14 mouse cellular contexts compared by ENCODE assay signal in the genomic region with DNA sequence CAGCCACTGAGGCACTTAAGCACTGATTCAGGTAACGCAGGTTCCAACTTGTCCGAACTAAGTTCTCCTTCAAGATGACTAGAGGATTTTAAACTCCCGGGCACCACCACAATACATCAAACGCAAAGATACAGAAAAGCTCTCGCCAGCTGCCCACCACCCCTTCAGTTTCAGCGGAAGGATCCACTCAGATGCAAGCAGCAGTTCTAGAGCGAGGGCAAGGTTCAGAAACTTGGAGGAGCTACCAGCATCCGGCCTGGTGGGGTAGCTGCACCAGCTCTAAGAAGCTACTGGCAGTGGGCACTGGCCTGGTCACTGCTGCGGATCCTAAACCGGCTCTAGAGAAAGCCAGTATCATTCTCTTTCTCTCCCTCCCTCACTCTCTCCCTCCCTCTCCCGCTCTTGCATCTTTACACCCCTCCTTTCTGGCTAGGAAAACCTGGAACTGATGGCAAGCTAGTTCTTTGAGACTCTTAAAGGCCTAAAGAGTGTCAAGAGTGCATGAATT. TPM values are rescaled to one million over a fixed set of nuclear protein-coding genes. Genes with fewer than 3 reads are reported as not detected.
A peak's percentile ranks its signal among the peaks of the same experiment; 100 is the strongest.
DNase-seq lines count a peak whose midpoint lies in the region; ATAC-seq and TF ChIP-seq lines count a peak whose summit lies in the region.
"Had no signal": no experiment of that assay in that cellular context is flagged by ENCODE, and none has a peak within 500 bp of the region (broad histone marks: within the 10 kb centered on the region; RNA-seq: fewer than 3 reads in every experiment).

No protein-coding gene starts in this region.

- H3K9me3 ChIP-seq in limb, embryonic 11.5 days (ENCODE audit: control insufficient read depth, low read length), result no peaks in the 10 kb centered on the region
- no peaks in the 10 kb centered on the region for H3K9me3 ChIP-seq in limb, embryonic 10.5 days (replicated peaks)
- H3K9me3 ChIP-seq in hindbrain, postnatal 0 days (ENCODE audit: low read length), result no peaks in the 10 kb centered on the region
- H3K9me3 ChIP-seq: heart, embryonic 15.5 days; liver, embryonic 12.5 days; megakaryocyte, embryonic 14.5 days; stomach, embryonic 15.5 days had no signal

- peak; percentile 38 for DNase-seq in cerebellum, adult 11-12 months
- DNase-seq in limb, embryonic 11.5 days (ENCODE audit: low spot score), result peak; percentile 28
- DNase-seq in limb, embryonic 10.5 days (ENCODE audit: low spot score), result no peak
- DNase-seq in cerebellum, postnatal 36 days, result peak; percentile 15 to 29
- DNase-seq in hindbrain, postnatal 0 days (ENCODE audit: low spot score), result peak; percentile 10
- no peak for DNase-seq in frontal cortex, postnatal 14 days (ENCODE audit: low spot score in 2 of 2)
- DNase-seq in left cerebral cortex, adult 2 months (ENCODE audit: extremely low spot score in 1 of 2, low spot score in 2 of 2), result no peak
- DNase-seq: adrenal gland, postnatal 14 days; kidney, adult 8-10 months had no signal

- no peak for TF ChIP-seq CTCF in hindbrain, postnatal 0 days (IDR thresholded peaks at IDR 0.05; ENCODE audit: low read depth)
- TF ChIP-seq CTCF in left cerebral cortex, adult 2 months (IDR thresholded peaks at IDR 0.05), result no peak

- no peak overlapping the region for H3K27ac ChIP-seq in limb, embryonic 11.5 days (replicated peaks; ENCODE audit: low read depth, low read length)
- no peak overlapping the region for H3K27ac ChIP-seq in limb, embryonic 10.5 days
- no peak overlapping the region for H3K27ac ChIP-seq in hindbrain, postnatal 0 days
- H3K27ac ChIP-seq in left cerebral cortex, adult 2 months, result no peak overlapping the region
- H3K27ac ChIP-seq: heart, embryonic 15.5 days; liver, embryonic 12.5 days; stomach, embryonic 15.5 days had no signal

- 11% methylated on average over 11 of the region's 11 CpGs for WGBS in limb, embryonic 11.5 days
- WGBS in limb, embryonic 10.5 days, result 11% methylated on average over 11 of the region's 11 CpGs
- WGBS in hindbrain, postnatal 0 days, result 39% methylated on average over 11 of the region's 11 CpGs

- H3K36me3 ChIP-seq in limb, embryonic 11.5 days (ENCODE audit: control insufficient read depth, insufficient read depth, low read length), result no peaks in the 10 kb centered on the region
- no peaks in the 10 kb centered on the region for H3K36me3 ChIP-seq in limb, embryonic 10.5 days
- H3K36me3 ChIP-seq in hindbrain, postnatal 0 days (ENCODE audit: insufficient read depth, low read length), result no peaks in the 10 kb centered on the region
- H3K36me3 ChIP-seq: heart, embryonic 15.5 days; liver, embryonic 12.5 days; stomach, embryonic 15.5 days had no signal

- H3K27me3 ChIP-seq in limb, embryonic 11.5 days (ENCODE audit: control insufficient read depth, insufficient read depth, low read length), result peaks cover 40% of the 10 kb centered on the region
- H3K27me3 ChIP-seq in limb, embryonic 10.5 days (ENCODE audit: low read depth, poor library complexity, severe bottlenecking), result peaks cover 81% of the 10 kb centered on the region
- H3K27me3 ChIP-seq in hindbrain, postnatal 0 days (ENCODE audit: insufficient read depth, low read length), result no peaks in the 10 kb centered on the region

- no peak overlapping the region for H3K4me3 ChIP-seq in limb, embryonic 11.5 days (ENCODE audit: low read depth, low read length)
- no peak overlapping the region for H3K4me3 ChIP-seq in limb, embryonic 10.5 days
- no peak overlapping the region for H3K4me3 ChIP-seq in hindbrain, postnatal 0 days (ENCODE audit: low read length)
- H3K4me3 ChIP-seq in left cerebral cortex, adult 2 months, result no peak overlapping the region
- H3K4me3 ChIP-seq: heart, embryonic 15.5 days; liver, embryonic 12.5 days; megakaryocyte, embryonic 14.5 days; stomach, embryonic 15.5 days had no signal

- intact Hi-C loops in left cerebral cortex, adult 2 months (cut with DNase I), result loop anchor here (2.0 to 10.0 kb wide), 3 partner anchors 147 to 400 kb away; no protein-coding TSS in a partner anchor

- no peak overlapping the region for H3K4me2 ChIP-seq in limb, embryonic 11.5 days (ENCODE audit: low read depth, severe bottlenecking)
- peak overlapping the region; percentile 96; the same call in 1 of the 2 replicates for H3K4me2 ChIP-seq in hindbrain, postnatal 0 days (ENCODE audit: low read depth, low read length)
- H3K4me2 ChIP-seq: liver, embryonic 12.5 days; stomach, embryonic 15.5 days had no signal

- no peak overlapping the region for H3K9ac ChIP-seq in limb, embryonic 11.5 days (ENCODE audit: low read length)
- H3K9ac ChIP-seq in hindbrain, postnatal 0 days (replicated peaks; ENCODE audit: low read length), result no peak overlapping the region
- H3K9ac ChIP-seq: heart, embryonic 15.5 days; liver, embryonic 12.5 days; stomach, embryonic 15.5 days had no signal

- ATAC-seq in cerebellum, adult (ENCODE audit: insufficient number of reproducible peaks, low FRiP score, low TSS enrichment), result no peak
- no peak for ATAC-seq in limb, embryonic 11.5 days (ENCODE audit: insufficient number of reproducible peaks, low FRiP score, low TSS enrichment, low read depth)
- ATAC-seq in hindbrain, postnatal 0 days, result no peak
- ATAC-seq: liver, embryonic 12.5 days had no signal

- H3K4me1 ChIP-seq in limb, embryonic 11.5 days (ENCODE audit: control insufficient read depth, insufficient read depth, low read length), result peaks cover 8% of the 10 kb centered on the region; the same call in 1 of the 2 replicates
- peaks cover 41% of the 10 kb centered on the region for H3K4me1 ChIP-seq in limb, embryonic 10.5 days
- no peaks in the 10 kb centered on the region for H3K4me1 ChIP-seq in hindbrain, postnatal 0 days (ENCODE audit: insufficient read depth, low read length)

RNA-seq across cellular contexts. Expression of gene Zfp536, which starts 1.1 kb away (rescaled TPM):
- 1.9 and 2.6 TPM in 2 replicates for polyA plus RNA-seq in limb, embryonic 11.5 days (2014; fragmentation: Nextera tagmentation; extraction: Ambion mirVana)
- 1.3 and 1.8 TPM in 2 replicates for polyA plus RNA-seq in limb, embryonic 10.5 days (2016; fragmentation: Nextera tagmentation; extraction: Ambion mirVana)
- total RNA-seq in hindbrain, postnatal 0 days (2014; rRNA removed), result 65.6 and 74.1 TPM in 2 replicates
- polyA plus RNA-seq in hindbrain, postnatal 0 days (2015; fragmentation: Nextera tagmentation; extraction: Ambion mirVana), result 31.8 and 32.6 TPM in 2 replicates
- total RNA-seq in left cerebral cortex, adult 2 months (2021), result 10 to 100 TPM; 35.1 to 43.5 TPM

Comparison
In these comparisons a context has a peak if more than half of its experiments do, and no peak if none do; other contexts are left out.
1. DNase-seq: peak in cerebellum, adult 11-12 months (single experiment), limb, embryonic 11.5 days (single experiment), cerebellum, postnatal 36 days (2 of 2) and hindbrain, postnatal 0 days (single experiment); none in limb, embryonic 10.5 days (single experiment), frontal cortex, postnatal 14 days (0 of 2) and left cerebral cortex, adult 2 months (0 of 2).